Mouse (Mus musculus) T-cell, adult 66 days (primary cell): Measurements from ENCODE around the gene Zfp141. TPM values are rescaled to one million over a fixed set of nuclear protein-coding genes. Genes with fewer than 3 reads are reported as not detected.

Experiments
- total RNA-seq, 2 experiments: library from RNA; stranded (reverse); gene quantifications; 3 replicates in 1 of 2; 4 replicates in 1 of 2; pipeline ENCODE4 v1.2.4; 2023

Gene Zfp141
- total RNA-seq, result 10 to 100 TPM; 32.4 to 38.7 TPM

DNA sequence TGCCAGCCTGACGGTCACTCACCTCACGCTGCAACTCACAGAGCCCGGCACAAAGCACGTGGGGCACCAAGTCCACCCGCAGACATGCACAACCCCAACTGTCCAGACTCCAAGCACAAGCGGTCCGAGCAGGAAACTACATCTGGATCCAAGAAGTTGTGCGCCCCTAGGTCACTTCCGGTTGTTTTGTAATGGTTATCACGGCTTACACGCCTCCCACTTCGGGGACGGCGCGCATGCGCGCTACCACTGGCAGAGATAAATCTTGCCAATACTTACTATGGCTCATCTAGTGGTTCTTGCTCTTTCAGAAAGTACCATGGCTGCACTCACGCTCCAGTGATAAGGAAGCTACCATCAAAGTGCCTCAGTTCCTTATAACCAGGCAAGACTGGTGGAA, at the start of gene Zfp141:
TSS of gene Zfp141 (minus strand) at position 153 of the 400 bp plus-strand sequence.

DNA sequence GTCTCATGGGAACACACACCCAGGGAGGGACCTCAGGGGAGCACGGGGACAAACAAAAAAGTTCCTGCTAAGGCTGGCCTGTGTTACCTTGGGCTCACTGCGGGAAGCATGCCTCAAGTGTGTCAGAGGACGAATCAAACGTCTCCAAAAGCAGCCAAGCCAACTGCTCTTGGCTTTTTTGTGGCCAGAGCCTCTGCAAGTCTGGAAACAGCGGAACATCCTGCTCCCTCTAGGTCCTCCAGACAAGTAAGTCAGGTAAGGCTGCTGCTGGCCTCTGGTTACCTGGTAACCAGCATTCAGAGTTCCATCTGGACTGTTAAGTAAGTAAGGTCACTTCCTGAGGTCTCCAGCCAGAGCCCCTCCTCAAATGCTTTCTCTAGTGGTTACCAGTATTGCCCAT, 57.7 kb downstream of the Zfp141 start, which contains the start of gene 4933421I07Rik:
TSS of gene 4933421I07Rik (minus strand) at position 271 of the 400 bp plus-strand sequence.

Other genes starting within 250 kb of the Zfp141 start
- not detected for gene Vmn2r61, start 245.7 kb downstream of the Zfp141 start, total RNA-seq
- not detected for gene 4933421I07Rik, start 57.6 kb downstream of the Zfp141 start, total RNA-seq
- gene Gm21028, start 72.8 kb upstream of the Zfp141 start, total RNA-seq, result not detected
- not detected for gene Zfp977, start 86.8 kb upstream of the Zfp141 start, total RNA-seq
- gene Zfp976, start 136.8 kb upstream of the Zfp141 start, total RNA-seq, result under 1 TPM; 0.27 to 0.29 TPM
- 1 to 10 TPM; 1.8 to 2.7 TPM for gene Zfp975, start 187.0 kb upstream of the Zfp141 start, total RNA-seq
- gene Gm17067, start 221.3 kb upstream of the Zfp141 start, total RNA-seq, result not detected